ENCODE assay signal across 7 mouse cellular contexts in genomic region chr6:17637205-17638203, GRCm38 (mm10). TPM values are rescaled to one million over a fixed set of nuclear protein-coding genes. Genes with fewer than 3 reads are reported as not detected.
A peak's percentile ranks its signal among the peaks of the same experiment; 100 is the strongest.
DNase-seq lines count a peak whose midpoint lies in the region; ATAC-seq and TF ChIP-seq lines count a peak whose summit lies in the region.

No protein-coding gene starts in this region.

- 0 out of 2 replicates have a peak, but pooled peaks have one; percentile 16 for ATAC-seq in erythroid progenitor cell, adult 5-6 weeks (replicated peaks; ENCODE audit: low FRiP score, poor library complexity, severe bottlenecking)
- ATAC-seq in heart, postnatal 0 days (ENCODE audit: insufficient read depth, low read depth), result peak; percentile 81

- peak overlapping the region; percentile 95 for H3K4me3 ChIP-seq in heart, postnatal 0 days (ENCODE audit: low read depth, low read length)

- peak; percentile 57 for DNase-seq in MN1 (ENCODE audit: low spot score)
- peak; percentile 70 for DNase-seq in brain, embryonic 14.5 days (ENCODE audit: low read depth)
- peak; percentile 27 for DNase-seq in heart, postnatal 0 days (ENCODE audit: low spot score)
- peak; percentile 48 to 61 for DNase-seq in kidney, postnatal 36 days
- peak; percentile 62 for DNase-seq in lung, postnatal 10 days
- DNase-seq in retina, postnatal 1 day, result peak; percentile 54

- H3K9me3 ChIP-seq in heart, postnatal 0 days (replicated peaks; ENCODE audit: control insufficient read depth, low read length), result no peaks in the 10 kb centered on the region

- H3K9ac ChIP-seq in heart, postnatal 0 days (replicated peaks; ENCODE audit: low read depth, low read length), result peak overlapping the region; percentile 95

- no peak for TF ChIP-seq EP300 in heart, postnatal 0 days (IDR thresholded peaks at IDR 0.05; ENCODE audit: low read depth)

- peak overlapping the region; percentile 89 for H3K4me2 ChIP-seq in heart, postnatal 0 days (ENCODE audit: low read depth, low read length)

- H3K36me3 ChIP-seq in heart, postnatal 0 days (replicated peaks; ENCODE audit: control insufficient read depth, insufficient read depth, low read length), result no peaks in the 10 kb centered on the region

- H3K4me1 ChIP-seq in heart, postnatal 0 days (ENCODE audit: control insufficient read depth, insufficient read depth), result peaks cover 14% of the 10 kb centered on the region

- H3K27ac ChIP-seq in heart, postnatal 0 days (ENCODE audit: low read depth), result peak overlapping the region; percentile 99

- TF ChIP-seq POLR2A in brain, embryonic 14.5 days (IDR thresholded peaks at IDR 0.05; ENCODE audit: borderline replicate concordance, extremely low read depth, insufficient read depth, insufficient read length, poor library complexity, severe bottlenecking), result no peak

- under 1% methylated on average over 33 of the region's 62 CpGs for WGBS in heart, postnatal 0 days

- no peaks in the 10 kb centered on the region for H3K27me3 ChIP-seq in heart, postnatal 0 days (ENCODE audit: control insufficient read depth, insufficient read depth, low read length)

- no peak for TF ChIP-seq CTCF in brain, embryonic 14.5 days (IDR thresholded peaks at IDR 0.05; ENCODE audit: borderline replicate concordance, extremely low read depth, insufficient read depth, insufficient read length)
- no peak for TF ChIP-seq CTCF in heart, postnatal 0 days (IDR thresholded peaks at IDR 0.05; ENCODE audit: low read depth)

RNA-seq across cellular contexts. Expression of gene Capza2, which starts 1.5 kb away (rescaled TPM):
- 96.1 and 100 TPM in 2 replicates for polyA plus RNA-seq in brain, embryonic 14.5 days (2012; rRNA removed)
- total RNA-seq in erythroid progenitor cell, adult 5-6 weeks (2015; ENCODE audit: low replicate concordance), result 76.3 and 103 TPM in 2 replicates
- total RNA-seq in erythroid progenitor cell, adult 5-6 weeks (2017; ENCODE audit: low replicate concordance), result 72.8 and 80.6 TPM in 2 replicates
- total RNA-seq in heart, postnatal 0 days (2014; rRNA removed; ENCODE audit: low replicate concordance), result 141 and 142 TPM in 2 replicates
- polyA plus RNA-seq in heart, postnatal 0 days (2015; fragmentation: Nextera tagmentation; extraction: Ambion mirVana), result 217 and 222 TPM in 2 replicates

RNA-seq across cellular contexts. Expression of gene St7, which starts 55.2 kb away (rescaled TPM):
- polyA plus RNA-seq in brain, embryonic 14.5 days (2012; rRNA removed), result 62.0 and 71.4 TPM in 2 replicates
- 48.6 and 50.1 TPM in 2 replicates for total RNA-seq in erythroid progenitor cell, adult 5-6 weeks (2015; ENCODE audit: low replicate concordance)
- 56.9 and 75.0 TPM in 2 replicates for total RNA-seq in erythroid progenitor cell, adult 5-6 weeks (2017; ENCODE audit: low replicate concordance)
- total RNA-seq in heart, postnatal 0 days (2014; rRNA removed; ENCODE audit: low replicate concordance), result 26.0 and 38.5 TPM in 2 replicates
- 17.3 and 17.7 TPM in 2 replicates for polyA plus RNA-seq in heart, postnatal 0 days (2015; fragmentation: Nextera tagmentation; extraction: Ambion mirVana)

Comparison
In these comparisons a context has a peak if more than half of its experiments do, and no peak if none do; other contexts are left out.
1. Peak in every context shown above with its lines: DNase-seq, ATAC-seq, H3K4me3 ChIP-seq and H3K27ac ChIP-seq.